Mouse (Mus musculus): ENCODE data around the gene Chn2.

- TF ChIP-seq CTCF (IDR thresholded peaks at IDR 0.05; ENCODE audit: insufficient read depth, low read length) (no peak), POLR2A (IDR thresholded peaks at IDR 0.05; ENCODE audit: borderline replicate concordance, extremely low read depth, low read depth, low read length) (no peak)
Measured at GRCm38 (mm10) chr6:54211939-54212338, 172.6 kb downstream of the Chn2 start.

Measured in lung, adult 2 months (tissue).